Comparison of ENCODE assay signal across 10 mouse cellular contexts in genomic region chr15:101144779-101145178, GRCm38 (mm10). TPM values are rescaled to one million over a fixed set of nuclear protein-coding genes. Genes with fewer than 3 reads are reported as not detected.
DNase-seq lines count a peak whose midpoint lies in the region; ATAC-seq and TF ChIP-seq lines count a peak whose summit lies in the region.
"Had no signal": no experiment of that assay in that cellular context is flagged by ENCODE, and none has a peak within 500 bp of the region (broad histone marks: within the 10 kb centered on the region; RNA-seq: fewer than 3 reads in every experiment).

No protein-coding gene starts in this region.

- ATAC-seq in granulocyte monocyte progenitor cell, adult 5-6 weeks (replicated peaks; ENCODE audit: poor library complexity, severe bottlenecking), result peak; percentile 30
- ATAC-seq in stomach, embryonic 16.5 days (ENCODE audit: insufficient read depth, low FRiP score), result no peak
- no peak for ATAC-seq in hindbrain, embryonic 12.5 days (ENCODE audit: low FRiP score)
- ATAC-seq in forebrain, postnatal 0 days, result no peak

- no peak for TF ChIP-seq POLR2A in lung, adult 2 months (IDR thresholded peaks at IDR 0.05; ENCODE audit: borderline replicate concordance, extremely low read depth, low read depth, low read length)

- TF ChIP-seq CTCF in lung, adult 2 months (IDR thresholded peaks at IDR 0.05; ENCODE audit: insufficient read depth, low read length), result no peak
- no peak for TF ChIP-seq CTCF in forebrain, postnatal 0 days (IDR thresholded peaks at IDR 0.05; ENCODE audit: low read depth)

- no peaks in the 10 kb centered on the region for H3K36me3 ChIP-seq in limb, embryonic 10.5 days
- no peaks in the 10 kb centered on the region for H3K36me3 ChIP-seq in stomach, embryonic 16.5 days (ENCODE audit: control insufficient read depth, insufficient read depth, low read length)
- no peaks in the 10 kb centered on the region for H3K36me3 ChIP-seq in hindbrain, embryonic 12.5 days
- no peaks in the 10 kb centered on the region for H3K36me3 ChIP-seq in forebrain, postnatal 0 days (ENCODE audit: insufficient read depth)
- H3K36me3 ChIP-seq: midbrain, embryonic 15.5 days had no signal

- H3K27me3 ChIP-seq in limb, embryonic 10.5 days (ENCODE audit: low read depth, poor library complexity, severe bottlenecking), result no peaks in the 10 kb centered on the region
- H3K27me3 ChIP-seq in stomach, embryonic 16.5 days (ENCODE audit: control insufficient read depth, insufficient read depth, low read length), result no peaks in the 10 kb centered on the region
- H3K27me3 ChIP-seq in hindbrain, embryonic 12.5 days, result no peaks in the 10 kb centered on the region; the same call in 1 of the 2 replicates
- H3K27me3 ChIP-seq in forebrain, postnatal 0 days (ENCODE audit: insufficient read depth, low read length), result no peaks in the 10 kb centered on the region
- H3K27me3 ChIP-seq: midbrain, embryonic 15.5 days had no signal

- peak overlapping the region; percentile 73; the same call in 1 of the 2 replicates for H3K27ac ChIP-seq in limb, embryonic 10.5 days
- peak overlapping the region; percentile 84 for H3K27ac ChIP-seq in stomach, embryonic 16.5 days (ENCODE audit: low read length)
- H3K27ac ChIP-seq in hindbrain, embryonic 12.5 days, result no peak overlapping the region
- no peak overlapping the region for H3K27ac ChIP-seq in forebrain, postnatal 0 days (ENCODE audit: low read depth, low read length)
- H3K27ac ChIP-seq: midbrain, embryonic 15.5 days had no signal

- DNase-seq in lung, adult 2 months, result peak; percentile 33
- DNase-seq in lung, postnatal 36 days, result no peak
- no peak for DNase-seq in limb, embryonic 10.5 days (ENCODE audit: low spot score)
- no peak for DNase-seq in forebrain, postnatal 0 days

- peak overlapping the region; percentile 47 for H3K4me2 ChIP-seq in stomach, embryonic 16.5 days (ENCODE audit: low read depth, low read length)
- no peak overlapping the region for H3K4me2 ChIP-seq in hindbrain, embryonic 12.5 days (replicated peaks)
- no peak overlapping the region for H3K4me2 ChIP-seq in forebrain, postnatal 0 days (ENCODE audit: low read depth)

- peak overlapping the region; percentile 57 for H3K9ac ChIP-seq in stomach, embryonic 16.5 days (ENCODE audit: low read length)
- no peak overlapping the region for H3K9ac ChIP-seq in hindbrain, embryonic 12.5 days
- H3K9ac ChIP-seq in forebrain, postnatal 0 days, result no peak overlapping the region
- H3K9ac ChIP-seq: midbrain, embryonic 15.5 days had no signal

- peaks cover 22% of the 10 kb centered on the region for H3K4me1 ChIP-seq in lung, adult 2 months (ENCODE audit: control insufficient read depth, insufficient read depth, low read length)
- peaks cover 76% of the 10 kb centered on the region for H3K4me1 ChIP-seq in limb, embryonic 10.5 days
- peaks cover 66% of the 10 kb centered on the region for H3K4me1 ChIP-seq in stomach, embryonic 16.5 days (ENCODE audit: control insufficient read depth, insufficient read depth, low read length)
- peaks cover 50% of the 10 kb centered on the region for H3K4me1 ChIP-seq in hindbrain, embryonic 12.5 days
- H3K4me1 ChIP-seq in forebrain, postnatal 0 days (ENCODE audit: insufficient read depth), result 0 out of 2 replicates have a peak, but pooled peaks cover 11% of the 10 kb centered on the region

- 33% methylated on average over 8 of the region's 8 CpGs for WGBS in lung, adult 2 months
- WGBS in limb, embryonic 10.5 days, result 85% methylated on average over 8 of the region's 8 CpGs
- 67% methylated on average over 8 of the region's 8 CpGs for WGBS in stomach, embryonic 16.5 days
- WGBS in hindbrain, embryonic 12.5 days, result 83% methylated on average over 8 of the region's 8 CpGs
- 84% methylated on average over 8 of the region's 8 CpGs for WGBS in forebrain, postnatal 0 days

- no peak overlapping the region for H3K4me3 ChIP-seq in lung, adult 2 months (replicated peaks; ENCODE audit: extremely low read depth, low read depth, low read length)
- H3K4me3 ChIP-seq in limb, embryonic 10.5 days, result no peak overlapping the region
- peak overlapping the region; percentile 15; the same call in 1 of the 2 replicates for H3K4me3 ChIP-seq in stomach, embryonic 16.5 days (replicated peaks; ENCODE audit: low read length)
- H3K4me3 ChIP-seq in hindbrain, embryonic 12.5 days, result no peak overlapping the region
- no peak overlapping the region for H3K4me3 ChIP-seq in forebrain, postnatal 0 days (ENCODE audit: low read depth, low read length)

- no peaks in the 10 kb centered on the region for H3K9me3 ChIP-seq in limb, embryonic 10.5 days (replicated peaks)
- no peaks in the 10 kb centered on the region for H3K9me3 ChIP-seq in stomach, embryonic 16.5 days (replicated peaks; ENCODE audit: control insufficient read depth, low read length)
- H3K9me3 ChIP-seq in hindbrain, embryonic 12.5 days (replicated peaks), result no peaks in the 10 kb centered on the region
- H3K9me3 ChIP-seq in forebrain, postnatal 0 days (ENCODE audit: low read length), result no peaks in the 10 kb centered on the region
- H3K9me3 ChIP-seq: midbrain, embryonic 15.5 days had no signal

RNA-seq across cellular contexts. Expression of gene Acvrl1, which starts 16.5 kb away (rescaled TPM):
- 672 and 695 TPM in 2 replicates for polyA plus RNA-seq in lung, adult 2 months (2012; rRNA removed)
- total RNA-seq in granulocyte monocyte progenitor cell, adult 5-6 weeks (2014; fragmentation: Nextera tagmentation), result 0.30 TPM in 1 of 2 replicates, not detected in the other
- 0.73 and 2.7 TPM in 2 replicates for total RNA-seq in granulocyte monocyte progenitor cell, adult 5-6 weeks (2017)
- 7.2 and 8.3 TPM in 2 replicates for polyA plus RNA-seq in limb, embryonic 10.5 days (2016; fragmentation: Nextera tagmentation; extraction: Ambion mirVana)
- 34.9 and 39.3 TPM in 2 replicates for polyA plus RNA-seq in stomach, embryonic 16.5 days (2015; fragmentation: Nextera tagmentation; extraction: Ambion mirVana)
- 11.6 TPM in 2 replicates for polyA plus RNA-seq in hindbrain, embryonic 12.5 days (2016; fragmentation: Nextera tagmentation; extraction: Ambion mirVana)
- 8.7 and 10.7 TPM in 2 replicates for total RNA-seq in forebrain, postnatal 0 days (2014; rRNA removed)
- polyA plus RNA-seq in forebrain, postnatal 0 days (2015; fragmentation: Nextera tagmentation; extraction: Ambion mirVana), result 5.8 and 6.0 TPM in 2 replicates

RNA-seq across cellular contexts. Expression of gene Acvr1b, which starts 29.1 kb away (rescaled TPM):
- polyA plus RNA-seq in lung, adult 2 months (2012; rRNA removed), result 45.8 and 57.2 TPM in 2 replicates
- 6.9 and 8.7 TPM in 2 replicates for total RNA-seq in granulocyte monocyte progenitor cell, adult 5-6 weeks (2014; fragmentation: Nextera tagmentation)
- 6.9 and 9.9 TPM in 2 replicates for total RNA-seq in granulocyte monocyte progenitor cell, adult 5-6 weeks (2017)
- 5.0 and 5.7 TPM in 2 replicates for polyA plus RNA-seq in limb, embryonic 10.5 days (2016; fragmentation: Nextera tagmentation; extraction: Ambion mirVana)
- polyA plus RNA-seq in stomach, embryonic 16.5 days (2015; fragmentation: Nextera tagmentation; extraction: Ambion mirVana), result 11.6 and 12.1 TPM in 2 replicates
- polyA plus RNA-seq in hindbrain, embryonic 12.5 days (2016; fragmentation: Nextera tagmentation; extraction: Ambion mirVana), result 12.2 and 15.5 TPM in 2 replicates
- total RNA-seq in forebrain, postnatal 0 days (2014; rRNA removed), result 74.2 and 80.4 TPM in 2 replicates
- polyA plus RNA-seq in forebrain, postnatal 0 days (2015; fragmentation: Nextera tagmentation; extraction: Ambion mirVana), result 13.2 and 17.4 TPM in 2 replicates

RNA-seq across cellular contexts. Expression of gene Ankrd33, which starts 29.2 kb away (rescaled TPM):
- polyA plus RNA-seq in lung, adult 2 months (2012; rRNA removed), result 0.10 and 0.28 TPM in 2 replicates
- total RNA-seq in granulocyte monocyte progenitor cell, adult 5-6 weeks (2014; fragmentation: Nextera tagmentation), result not detected in 2 replicates
- total RNA-seq in granulocyte monocyte progenitor cell, adult 5-6 weeks (2017), result not detected in 2 replicates
- not detected in 2 replicates for polyA plus RNA-seq in limb, embryonic 10.5 days (2016; fragmentation: Nextera tagmentation; extraction: Ambion mirVana)
- polyA plus RNA-seq in stomach, embryonic 16.5 days (2015; fragmentation: Nextera tagmentation; extraction: Ambion mirVana), result not detected in 2 replicates
- polyA plus RNA-seq in hindbrain, embryonic 12.5 days (2016; fragmentation: Nextera tagmentation; extraction: Ambion mirVana), result not detected in 2 replicates
- total RNA-seq in forebrain, postnatal 0 days (2014; rRNA removed), result not detected in 2 replicates
- polyA plus RNA-seq in forebrain, postnatal 0 days (2015; fragmentation: Nextera tagmentation; extraction: Ambion mirVana), result not detected in 2 replicates
- total RNA-seq: heart, adult 18-20 months; layer of hippocampus, postnatal 25 days had no signal
- polyA plus RNA-seq: midbrain, embryonic 15.5 days had no signal

Comparison
In these comparisons a context has a peak if more than half of its experiments do, and no peak if none do; other contexts are left out.
1. H3K27ac ChIP-seq: peak in limb, embryonic 10.5 days (single experiment) and stomach, embryonic 16.5 days (single experiment); none in hindbrain, embryonic 12.5 days (single experiment) and forebrain, postnatal 0 days (single experiment).
2. RNA of gene Acvrl1, which starts 16.5 kb away (polyA plus RNA-seq): 672 to 695 TPM in lung, adult 2 months; 34.9 to 39.3 TPM in stomach, embryonic 16.5 days, 11.6 TPM in hindbrain, embryonic 12.5 days, 7.2 to 8.3 TPM in limb, embryonic 10.5 days and 5.8 to 6.0 TPM in forebrain, postnatal 0 days; every median in the first group is over 10 times any median in the second.